Mouse (Mus musculus) urinary bladder, postnatal 14 days (tissue): ENCODE measurements at regions not wholly inside any gene's neighbourhood (a gene's known extent, or its start where the extent isn't known, plus 50 kb on each side); places are given as distances from the start of the nearest gene placed in this dataset.
A peak's percentile ranks its signal among the peaks of the same experiment; 100 is the strongest.

Source experiments
- DNase-seq: peaks from one replicate; pipeline ENCODE4 v3.0.0; 2021; ENCODE audit warnings: low spot score

DNA sequence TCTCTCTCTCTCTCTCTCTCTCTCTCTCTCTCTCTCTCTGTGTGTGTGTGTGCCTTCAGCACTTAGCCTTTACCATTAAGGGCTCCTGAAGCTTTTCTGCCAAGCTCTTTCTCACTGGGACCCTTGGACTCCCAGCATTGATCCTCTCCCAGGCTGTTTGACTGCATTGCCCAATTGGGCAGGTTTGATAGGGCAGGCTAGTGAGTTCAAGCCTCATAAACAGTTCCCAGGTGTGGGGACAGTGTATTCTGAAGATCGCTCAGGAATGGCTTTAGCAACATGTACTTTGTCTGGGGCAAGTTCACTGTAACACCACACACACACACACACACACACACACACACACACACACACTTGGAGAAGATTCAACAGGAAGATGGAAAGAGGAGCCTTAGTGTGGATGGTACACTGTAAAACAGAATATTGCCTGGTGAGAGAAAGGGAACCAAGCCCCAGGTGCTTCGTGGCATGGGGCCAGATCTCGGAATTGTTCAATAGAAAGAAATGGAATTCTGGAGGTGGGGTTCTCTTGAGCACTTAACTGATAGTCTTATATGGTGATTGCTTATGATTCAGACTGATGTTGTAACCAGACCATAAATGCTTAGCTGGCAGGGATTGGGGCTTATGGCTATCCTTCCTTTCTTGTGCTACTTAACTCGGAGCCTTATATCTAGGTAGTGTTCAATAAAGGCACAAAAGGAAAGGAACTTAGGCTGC is 229.5 kb downstream of the 4933412E24Rik start:
- DNase-seq = peak; percentile 20

DNA sequence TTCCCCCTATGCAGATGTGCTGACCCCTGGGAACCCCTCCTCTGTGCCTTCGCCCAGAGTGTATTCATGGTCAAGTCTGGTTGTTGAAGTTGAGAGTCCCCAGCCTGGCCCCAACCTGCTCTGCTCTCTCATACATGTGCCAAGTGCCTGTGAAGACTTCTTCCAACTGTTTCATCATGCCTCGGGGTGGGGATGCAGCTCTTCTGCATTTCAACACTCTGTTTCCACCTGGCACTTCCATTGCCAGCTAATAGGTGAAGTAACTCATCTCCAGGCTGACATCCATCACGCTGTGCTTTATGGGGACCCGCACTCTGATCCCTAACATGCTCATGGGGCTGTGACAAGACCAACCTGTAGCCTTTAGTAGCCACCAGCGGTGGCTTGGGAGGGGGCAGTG is 230.4 kb downstream of the 4933412E24Rik start:
- DNase-seq = no peak

DNA sequence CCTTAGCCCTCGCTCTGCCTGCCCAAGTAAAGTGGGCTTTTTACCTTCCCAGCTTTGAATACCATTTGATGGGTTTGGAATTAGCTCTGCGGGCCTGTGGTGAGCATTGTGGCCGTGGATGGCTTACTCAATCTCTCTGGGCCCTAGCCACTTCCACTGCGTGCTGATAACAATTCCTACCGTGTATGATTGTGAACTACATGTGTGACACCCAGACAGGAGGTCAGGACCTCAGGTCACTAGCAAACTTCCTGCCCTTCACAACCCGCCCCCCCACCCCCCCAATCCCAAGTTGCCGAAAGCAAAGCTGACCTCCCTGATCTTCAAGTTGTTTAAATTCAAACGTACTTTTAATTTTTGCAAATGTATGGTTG is 231.9 kb downstream of the 4933412E24Rik start:
- DNase-seq = no peak

DNA sequence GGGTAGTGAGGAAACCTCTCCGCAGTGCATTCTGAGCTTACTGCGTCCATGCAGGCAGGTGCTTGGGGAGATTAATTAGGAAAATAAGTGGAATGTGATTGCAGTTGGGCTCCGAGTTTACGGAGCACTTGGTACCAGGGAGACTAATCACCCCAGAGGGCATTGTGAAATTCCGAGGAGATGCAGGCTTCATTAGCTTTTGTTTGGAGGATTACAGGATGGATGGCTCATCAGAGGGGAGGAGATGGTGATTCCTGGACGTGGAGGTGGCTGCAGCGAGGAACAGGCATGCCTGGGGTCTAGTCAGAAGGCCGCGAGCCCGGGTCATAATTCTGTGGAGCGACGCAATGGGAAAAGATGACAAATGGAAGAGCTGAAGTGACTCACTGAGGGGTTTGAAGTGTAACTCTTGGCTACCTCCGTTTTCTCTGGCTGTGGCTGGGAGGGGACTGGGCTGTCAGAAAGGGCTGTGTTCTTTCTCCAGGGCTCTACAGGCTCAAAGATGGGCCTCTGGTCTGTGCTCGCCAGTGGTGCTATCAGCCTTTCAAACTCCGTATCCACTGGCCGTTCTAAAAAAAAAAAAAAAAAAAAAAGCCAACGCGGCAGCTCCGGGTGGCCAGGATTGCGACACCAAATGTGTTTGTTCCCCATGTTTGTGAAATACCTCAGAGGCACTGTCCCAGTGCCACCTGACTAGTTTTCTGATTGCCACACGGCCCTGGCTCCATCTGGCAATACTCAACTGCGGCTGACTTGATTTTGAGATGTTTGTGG is 232.4 kb downstream of the 4933412E24Rik start:
- peak; percentile 48 for DNase-seq

DNA sequence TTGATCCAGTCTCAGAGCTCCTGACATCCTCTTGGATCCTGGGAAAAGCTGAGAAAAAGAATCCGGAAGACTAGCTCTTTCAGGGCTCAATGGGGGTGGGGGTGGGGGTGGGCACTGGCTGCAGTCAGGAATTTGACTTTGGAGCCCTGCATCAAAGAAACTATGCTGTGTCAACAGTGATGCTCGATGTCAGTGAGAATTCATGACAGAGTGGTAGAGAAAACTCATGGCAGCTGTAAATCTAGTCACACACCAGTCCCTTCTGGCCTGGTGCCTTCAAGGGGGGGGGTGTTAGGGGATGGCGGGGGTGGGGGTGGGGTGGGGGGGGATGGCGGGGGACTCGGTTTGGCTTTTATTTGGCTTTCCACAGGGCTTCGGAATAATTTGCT is 233.0 kb downstream of the 4933412E24Rik start:
- no peak for DNase-seq

DNA sequence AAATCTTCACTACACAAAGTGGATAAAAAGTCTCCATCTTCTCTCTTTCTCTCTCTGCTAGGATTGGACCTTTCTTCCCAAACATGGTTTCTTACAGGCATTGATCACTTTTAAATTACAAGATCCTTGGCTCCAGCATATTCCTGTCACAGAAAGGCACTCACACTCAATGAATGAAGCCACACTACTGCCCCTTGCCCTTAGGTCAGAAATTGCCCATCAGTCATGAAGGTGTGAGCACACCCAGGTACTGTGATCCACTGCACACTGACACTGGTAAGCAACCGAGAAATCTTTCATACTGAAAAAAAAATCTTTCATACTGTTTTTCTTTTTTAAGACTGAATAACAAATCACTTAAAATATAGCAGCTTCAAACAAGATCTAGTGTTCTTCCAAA is 235.9 kb downstream of the 4933412E24Rik start:
- no peak for DNase-seq

DNA sequence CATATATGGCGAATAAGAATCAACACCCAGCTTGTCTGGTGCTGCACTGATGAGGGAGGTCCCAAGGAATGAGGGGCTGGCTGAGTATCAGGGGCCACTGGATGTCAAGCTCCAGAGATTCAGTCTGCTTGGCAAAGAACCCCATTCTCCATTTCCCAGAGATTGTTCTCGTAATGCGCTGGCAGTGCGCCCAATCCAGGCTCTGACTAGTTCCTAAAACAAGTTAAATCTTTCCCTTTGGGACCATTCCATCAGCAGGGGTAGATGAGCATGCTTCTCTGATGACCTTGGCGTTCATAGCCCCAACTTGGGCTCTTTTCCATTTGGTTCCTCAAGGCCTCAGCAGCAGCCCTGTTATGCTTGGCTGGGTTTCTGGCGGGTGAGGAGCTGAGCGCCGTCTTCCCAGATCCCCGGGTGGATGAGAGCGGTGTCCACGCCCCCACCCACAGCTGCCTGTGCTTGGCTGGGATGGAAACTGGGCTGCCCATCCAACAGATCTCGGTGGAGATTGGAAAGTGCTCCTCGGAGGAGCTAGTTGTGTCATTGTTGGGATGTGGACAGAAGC is 239.0 kb downstream of the 4933412E24Rik start:
- peak; percentile 80 for DNase-seq

DNA sequence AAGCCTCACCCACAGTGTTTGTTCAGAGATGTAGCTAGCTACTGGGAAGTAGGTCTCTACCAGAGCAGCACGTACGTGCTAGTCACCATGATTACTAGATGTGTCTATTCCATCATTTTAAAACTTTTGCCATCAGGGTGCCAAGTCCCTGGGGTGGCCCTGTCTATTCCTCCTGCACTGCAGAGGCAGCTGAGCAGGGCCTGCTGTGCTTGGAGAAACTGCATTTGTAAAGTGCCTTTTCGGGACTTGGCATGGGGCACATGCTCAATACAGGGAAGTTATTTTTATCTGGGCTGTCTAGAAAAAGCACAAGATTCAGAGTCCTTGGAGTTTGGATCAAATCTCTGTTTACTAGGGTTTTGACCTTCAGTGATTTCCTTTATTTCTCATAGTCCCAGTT is 240.6 kb downstream of the 4933412E24Rik start:
- no peak for DNase-seq

DNA sequence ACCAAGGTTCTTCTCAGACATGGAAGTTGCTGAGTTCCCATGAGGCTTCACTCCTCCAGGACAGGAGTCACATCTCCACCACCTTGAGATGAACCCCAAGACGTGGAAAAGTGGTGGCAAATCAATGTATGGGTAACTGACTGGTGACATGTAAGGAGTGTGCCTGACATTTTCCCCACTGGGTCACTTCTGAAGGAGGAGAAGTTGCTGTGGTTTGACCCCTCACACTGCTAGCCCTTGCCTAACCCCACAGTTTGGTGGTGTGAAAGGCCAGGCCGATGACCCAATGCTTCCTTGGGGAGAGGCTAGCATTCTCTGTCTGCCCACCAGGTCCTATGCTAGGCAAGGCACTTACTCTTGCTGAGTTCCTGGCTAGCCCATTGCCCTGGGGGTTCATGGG is 242.4 kb downstream of the 4933412E24Rik start:
- no peak for DNase-seq

DNA sequence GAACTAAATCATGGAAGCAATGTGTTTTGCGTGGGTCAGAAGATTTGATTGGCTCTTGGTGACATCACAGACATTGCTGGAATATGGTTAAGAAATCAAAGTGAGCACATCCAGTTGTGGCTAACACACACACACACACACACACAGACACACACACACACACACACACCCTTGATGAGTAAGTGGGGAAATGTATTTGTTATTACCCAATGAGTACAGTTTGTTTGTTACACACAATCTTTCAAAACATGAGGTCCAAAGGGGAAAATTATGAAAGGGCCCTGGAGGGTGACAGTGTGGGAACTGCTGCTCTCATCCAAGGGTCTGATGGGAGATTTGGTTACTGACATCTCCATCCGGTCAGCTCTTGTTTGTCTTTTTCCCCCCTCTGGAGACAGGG is 243.8 kb downstream of the 4933412E24Rik start:
- no peak for DNase-seq

DNA sequence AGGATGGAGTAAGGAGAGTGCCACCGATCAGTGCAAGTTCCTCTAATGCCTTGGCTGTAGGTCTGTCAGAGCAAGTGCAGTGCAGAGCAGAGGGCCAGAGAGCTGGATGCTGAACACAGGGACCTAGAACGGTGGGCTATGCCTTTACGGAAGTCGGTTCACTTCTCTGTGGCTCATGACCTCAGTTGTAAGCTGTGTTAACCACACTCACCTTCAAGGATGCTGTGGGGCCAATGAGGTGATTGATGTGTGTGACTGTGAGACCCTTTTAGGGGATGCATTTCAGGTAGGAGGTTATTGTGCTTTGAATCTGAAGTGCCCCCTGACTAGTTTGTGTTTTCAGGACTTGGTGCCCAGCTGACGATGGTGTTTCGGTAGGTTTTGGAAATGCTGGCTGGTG is 254.4 kb downstream of the 4933412E24Rik start:
- DNase-seq = no peak

DNA sequence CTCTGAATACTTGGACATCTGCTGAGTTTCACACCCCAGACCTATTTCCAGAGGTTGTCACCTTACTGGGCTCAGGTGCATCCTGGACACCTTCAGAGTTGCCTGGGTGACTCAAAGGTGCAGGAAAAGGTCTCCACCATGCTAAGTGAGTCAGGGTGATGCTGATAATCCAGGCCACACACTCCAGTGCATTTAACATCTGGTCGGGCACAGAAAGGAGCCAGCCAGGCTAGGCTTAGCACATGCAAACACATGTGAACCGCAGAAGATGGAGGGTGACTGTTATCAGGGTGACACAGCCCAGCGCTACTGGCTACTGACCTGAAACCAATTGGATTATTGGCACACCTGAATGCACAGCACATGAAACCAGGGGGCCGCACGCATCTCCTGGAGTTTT is 255.9 kb downstream of the 4933412E24Rik start:
- DNase-seq = no peak

DNA sequence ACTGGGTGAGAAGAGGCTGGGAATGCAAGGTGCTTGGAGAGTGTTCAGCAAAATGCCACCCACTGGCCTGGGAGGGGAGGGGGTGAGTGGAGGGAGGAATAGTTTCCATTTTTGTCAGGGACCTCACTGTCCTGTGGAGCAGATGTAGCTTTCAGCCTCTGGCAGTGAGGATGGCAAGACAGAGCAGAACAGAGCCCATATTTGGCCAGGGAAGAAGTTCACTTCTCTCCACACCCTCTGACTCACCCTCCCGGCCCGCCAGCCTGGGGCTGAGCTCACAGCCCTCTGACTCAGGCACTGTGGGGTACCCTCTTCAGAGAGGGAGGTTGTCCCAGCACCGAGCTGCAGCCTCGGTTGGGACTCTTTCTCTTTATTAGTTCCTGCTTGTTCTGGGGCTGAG is 256.8 kb downstream of the 4933412E24Rik start:
- DNase-seq = peak; percentile 85

DNA sequence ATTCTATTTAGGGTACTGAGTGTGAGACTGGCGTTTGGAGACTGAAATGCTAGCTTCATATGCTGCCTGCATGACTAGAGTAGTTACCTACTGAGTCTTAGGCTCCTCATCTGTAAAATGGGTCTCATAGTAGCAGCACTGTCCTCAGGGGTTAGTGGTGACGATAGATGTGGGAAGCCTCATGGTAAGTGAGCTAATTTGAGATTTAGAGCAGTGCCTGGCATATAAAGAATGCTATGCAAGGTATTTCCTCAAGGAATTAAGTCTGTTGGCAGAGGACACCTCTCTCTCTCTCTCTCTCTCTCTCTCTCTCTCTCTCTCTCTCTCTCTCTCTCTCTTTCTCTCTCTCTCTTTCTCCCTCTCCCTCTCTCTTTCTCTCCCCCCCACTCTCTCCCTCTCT is 257.4 kb downstream of the 4933412E24Rik start:
- no peak for DNase-seq

DNA sequence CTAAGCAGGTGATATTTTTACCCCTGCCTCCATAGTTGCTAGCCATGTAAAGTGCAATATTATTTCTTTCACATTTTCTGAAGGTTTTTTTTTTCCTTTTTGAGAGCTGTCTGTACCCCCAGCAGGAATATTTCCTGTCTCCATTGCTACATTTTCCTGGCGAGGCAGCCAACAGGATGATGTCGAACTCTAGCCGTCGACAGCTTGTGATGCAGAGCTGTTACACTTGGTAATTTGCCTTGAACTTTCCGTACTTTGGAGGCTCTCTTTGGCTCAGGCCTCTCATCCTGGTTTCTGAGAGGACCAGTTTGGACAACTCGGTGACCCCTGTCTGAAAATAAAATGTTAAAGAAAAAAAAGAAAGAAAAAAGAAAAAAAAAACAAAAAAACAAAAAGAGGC is 260.3 kb downstream of the 4933412E24Rik start:
- peak; percentile 24 for DNase-seq

DNA sequence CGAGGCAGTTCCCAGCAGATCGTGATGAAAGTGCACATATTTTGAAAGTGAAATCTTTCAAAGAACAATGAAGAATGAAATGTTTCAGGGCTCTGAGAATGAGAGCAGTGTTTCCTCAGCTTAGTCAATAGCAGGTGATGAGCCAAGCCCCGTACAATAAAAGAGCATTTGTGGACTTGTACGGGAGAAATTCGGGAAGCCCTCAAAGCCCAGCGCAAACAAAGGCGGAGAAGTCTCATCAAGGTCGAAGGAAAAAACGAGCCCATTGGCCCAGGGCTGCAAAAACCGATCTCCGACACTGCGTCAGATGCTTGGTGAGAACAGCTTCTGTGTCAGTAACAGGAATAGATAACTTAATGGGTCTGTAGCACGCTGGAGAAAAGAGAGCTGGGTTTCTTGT is 261.5 kb downstream of the 4933412E24Rik start:
- DNase-seq = no peak

DNA sequence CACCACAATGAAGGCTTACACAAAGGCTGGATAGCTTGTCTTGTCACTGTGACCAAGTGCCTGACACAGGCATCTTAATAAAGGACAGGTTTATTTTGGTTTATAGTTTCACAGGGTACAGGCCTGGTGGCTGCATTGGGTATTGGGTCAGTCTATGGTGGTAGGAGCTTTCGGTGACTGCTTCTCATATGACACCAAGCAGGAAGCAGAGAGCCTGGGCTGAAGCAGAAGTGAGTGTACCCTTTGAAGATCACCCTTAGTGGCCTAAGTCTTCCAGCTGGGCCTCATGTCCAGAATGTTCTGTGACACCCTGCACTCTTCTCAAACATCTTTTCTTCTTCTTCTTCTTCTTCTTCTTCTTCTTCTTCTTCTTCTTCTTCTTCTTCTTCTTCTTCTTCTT is 264.1 kb downstream of the 4933412E24Rik start:
- DNase-seq = no peak

DNA sequence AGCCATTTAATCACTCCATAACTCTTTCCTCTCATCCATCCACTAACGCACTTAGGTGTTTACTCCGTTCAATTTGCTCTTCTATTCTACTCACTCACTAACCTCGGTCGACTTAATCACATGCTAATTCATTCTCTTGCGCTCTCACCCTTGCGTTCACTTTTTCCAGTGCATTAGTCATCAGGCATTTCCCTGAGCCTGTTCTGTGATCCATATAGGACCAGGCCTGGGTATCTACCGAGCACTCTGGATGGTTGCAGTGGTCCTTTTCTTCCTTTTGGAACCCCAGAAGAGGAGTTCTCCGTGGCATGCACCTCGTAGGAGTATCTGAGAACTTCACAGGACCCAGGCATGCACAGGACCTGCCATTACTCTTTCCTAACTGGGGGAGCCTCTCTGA is 270.1 kb downstream of the 4933412E24Rik start:
- DNase-seq = no peak

DNA sequence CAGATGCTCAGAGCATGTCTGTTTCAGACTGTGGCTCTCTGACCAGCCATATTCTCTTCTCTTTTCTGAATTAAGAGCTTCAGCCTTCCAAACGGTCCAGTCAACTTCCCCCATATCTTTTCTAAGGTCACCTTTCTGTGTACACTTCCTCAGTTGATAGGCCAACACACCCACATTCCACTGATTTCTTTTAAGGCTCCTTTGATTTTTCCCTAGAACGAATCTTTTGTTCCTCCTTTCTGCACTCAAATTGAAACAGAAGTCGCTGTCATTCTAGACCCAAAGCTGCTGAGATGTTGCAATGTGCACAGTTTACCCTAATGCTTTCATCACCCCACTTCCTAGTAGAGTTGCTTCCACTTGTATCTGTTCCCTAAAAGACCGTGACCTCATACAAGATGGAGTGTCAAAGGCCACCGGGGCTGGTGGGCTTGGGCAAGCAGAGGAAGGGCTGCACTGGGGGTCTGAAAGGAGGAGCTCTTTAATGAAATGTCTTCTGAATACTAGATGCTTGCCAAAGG is 271.9 kb downstream of the 4933412E24Rik start:
- no peak for DNase-seq

DNA sequence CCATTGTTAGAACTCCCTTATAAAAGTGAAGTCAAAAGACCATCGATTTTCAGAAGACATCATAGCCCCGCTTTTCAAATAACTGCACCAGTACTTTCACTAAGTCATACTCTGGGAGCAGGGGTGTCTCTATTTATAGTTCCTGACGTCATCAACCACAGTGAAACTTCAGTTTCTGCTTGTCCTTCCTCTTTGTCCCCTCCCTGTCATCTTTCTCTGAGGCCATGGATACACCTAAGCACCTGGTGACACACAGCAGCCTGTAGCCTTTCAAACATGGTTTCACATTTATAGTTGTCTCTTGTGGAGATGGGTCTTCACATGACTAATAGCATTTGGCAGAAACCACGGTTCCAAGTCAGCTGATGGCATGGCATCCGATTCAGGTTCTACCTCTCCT is 277.2 kb downstream of the 4933412E24Rik start:
- DNase-seq = no peak

DNA sequence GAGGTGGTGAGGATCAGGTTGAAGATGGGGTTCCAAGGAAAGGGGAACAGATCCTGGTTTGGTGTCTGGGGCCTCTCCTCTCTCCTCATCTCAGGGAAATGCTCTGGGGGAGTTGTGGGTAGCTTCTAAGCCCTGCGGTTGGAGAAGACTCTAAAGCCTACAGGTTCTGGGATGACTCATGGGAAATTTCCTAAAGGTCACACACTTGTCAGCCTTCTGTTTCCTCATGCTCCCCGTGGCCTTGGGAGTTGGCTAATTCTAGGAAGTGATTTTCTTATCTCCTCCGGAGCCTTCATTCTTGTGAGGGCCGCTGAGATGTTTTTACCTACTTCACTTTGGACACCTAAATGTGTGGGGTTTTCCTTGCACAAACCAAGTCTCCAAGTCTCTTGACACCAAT is 279.2 kb downstream of the 4933412E24Rik start:
- no peak for DNase-seq

DNA sequence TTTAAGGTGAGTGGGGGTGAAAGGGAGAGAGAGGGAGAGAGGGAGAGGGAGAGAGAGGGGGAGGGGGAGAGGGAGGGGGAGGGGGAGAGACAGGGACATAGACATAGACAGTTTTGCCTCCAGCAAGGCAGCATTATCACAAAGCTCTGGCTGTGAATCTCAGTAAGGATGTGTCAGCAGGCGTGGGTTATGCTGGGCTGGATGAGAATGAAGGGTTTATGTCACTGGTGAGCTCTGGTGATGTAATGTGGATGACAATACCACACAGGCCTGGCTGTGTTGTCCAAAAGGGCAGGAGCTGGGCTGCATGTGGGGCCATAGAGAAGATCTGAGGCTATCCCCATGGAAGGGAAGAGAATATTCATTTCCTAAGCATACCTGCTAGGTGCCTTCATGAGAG is 282.0 kb downstream of the 4933412E24Rik start:
- DNase-seq = no peak

DNA sequence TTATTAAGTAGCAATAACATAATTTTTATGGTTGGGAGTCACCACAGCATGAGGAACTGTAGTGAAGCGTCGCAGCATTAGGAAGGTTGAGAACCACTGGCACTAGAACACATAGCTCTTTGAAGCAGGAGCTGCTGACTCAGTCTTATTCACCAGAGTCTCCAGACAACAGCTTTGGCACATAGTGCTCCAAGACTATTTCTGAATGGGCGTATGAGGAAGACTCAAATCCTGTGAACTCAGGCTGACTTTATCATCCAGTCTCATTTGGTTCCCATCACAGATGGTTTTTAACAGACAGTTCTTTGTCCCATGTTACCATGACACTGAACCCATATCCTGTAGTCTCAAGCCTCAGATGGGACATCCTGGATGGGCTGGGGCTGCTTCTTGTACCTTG is 282.5 kb downstream of the 4933412E24Rik start:
- DNase-seq = no peak
